19 mouse cellular contexts compared by ENCODE assay signal in genomic region chr9:77921366-77922260, GRCm38 (mm10). TPM values are rescaled to one million over a fixed set of nuclear protein-coding genes. Genes with fewer than 3 reads are reported as not detected.
DNase-seq lines count a peak whose midpoint lies in the region; ATAC-seq and TF ChIP-seq lines count a peak whose summit lies in the region.
"Had no signal": no experiment of that assay in that cellular context is flagged by ENCODE, and none has a peak within 500 bp of the region (broad histone marks: within the 10 kb centered on the region; RNA-seq: fewer than 3 reads in every experiment).

No protein-coding gene starts in this region.

- H3K27me3 ChIP-seq in heart, embryonic 15.5 days = no peaks in the 10 kb centered on the region
- H3K27me3 ChIP-seq in spleen, adult 2 months (ENCODE audit: control insufficient read depth, insufficient read depth, low read length) = no peaks in the 10 kb centered on the region
- H3K27me3 ChIP-seq in cerebellum, adult 2 months (ENCODE audit: control insufficient read depth, insufficient read depth, low read length) = no peaks in the 10 kb centered on the region
- H3K27me3 ChIP-seq: embryonic facial prominence, embryonic 12.5 days; midbrain, embryonic 15.5 days; neural tube, embryonic 13.5 days; Patski had no signal

- 53% methylated on average over 16 of the region's 18 CpGs for WGBS in heart, embryonic 15.5 days
- WGBS in spleen, adult 2 months = 69% methylated on average over 16 of the region's 18 CpGs
- WGBS in cerebellum, adult 2 months = 45% methylated on average over 17 of the region's 18 CpGs

- no peak for TF ChIP-seq POLR2A in spleen, adult 2 months (IDR thresholded peaks at IDR 0.05; ENCODE audit: low read depth, low read length)
- TF ChIP-seq POLR2A in cerebellum, adult 2 months (IDR thresholded peaks at IDR 0.05; ENCODE audit: borderline replicate concordance, insufficient read depth, low read length) = no peak

- TF ChIP-seq CTCF in spleen, adult 2 months (IDR thresholded peaks at IDR 0.05; ENCODE audit: extremely low read depth, insufficient read depth, insufficient read length, insufficient replicate concordance) = no peak
- TF ChIP-seq CTCF in cerebellum, adult 2 months (IDR thresholded peaks at IDR 0.05; ENCODE audit: borderline replicate concordance, insufficient read depth, low read depth, low read length) = no peak

- H3K4me2 ChIP-seq in heart, embryonic 15.5 days = peak overlapping the region; percentile 34; the same call in 1 of the 2 replicates
- H3K4me2 ChIP-seq: embryonic facial prominence, embryonic 12.5 days; hindbrain, embryonic 14.5 days; midbrain, embryonic 15.5 days; neural tube, embryonic 13.5 days had no signal

- H3K27ac ChIP-seq in heart, embryonic 15.5 days = no peak overlapping the region
- H3K27ac ChIP-seq in spleen, adult 2 months (ENCODE audit: insufficient read depth, low read length) = 0 out of 2 replicates have a peak overlapping the region, but pooled peaks have one; percentile 1
- no peak overlapping the region for H3K27ac ChIP-seq in cerebellum, adult 2 months (ENCODE audit: insufficient read depth, low read length)
- H3K27ac ChIP-seq: embryonic facial prominence, embryonic 12.5 days; forebrain, embryonic 10.5 days; hindbrain, embryonic 14.5 days; macrophage; midbrain, embryonic 15.5 days; neural tube, embryonic 13.5 days had no signal

- no peak for DNase-seq in heart, postnatal 4 days
- no peak for DNase-seq in spleen, adult 2 months (ENCODE audit: low read depth in 1 of 2, low spot score in 2 of 2)
- DNase-seq in spleen, postnatal 36 days (ENCODE audit: low spot score in 2 of 2) = no peak
- DNase-seq in adipocyte (ENCODE audit: low spot score) = peak; percentile 45
- peak; percentile 69 for DNase-seq in naive thymus-derived CD4-positive, alpha-beta T cell, adult 2 months (ENCODE audit: low read depth)
- DNase-seq in cerebellum, adult 2 months = no peak
- no peak for DNase-seq in kidney, postnatal 10 days
- DNase-seq: cerebellum, postnatal 14 days; layer of hippocampus, adult 9-11 months; left cerebral cortex, postnatal 4 days; spleen, adult 18-20 months had no signal

- H3K4me1 ChIP-seq in heart, embryonic 15.5 days (replicated peaks) = peaks cover 65% of the 10 kb centered on the region
- peaks cover 16% of the 10 kb centered on the region for H3K4me1 ChIP-seq in spleen, adult 2 months (ENCODE audit: control insufficient read depth, insufficient read depth, insufficient read length)
- H3K4me1 ChIP-seq in cerebellum, adult 2 months (ENCODE audit: control insufficient read depth, insufficient read depth, low read length) = peaks cover 3% of the 10 kb centered on the region; the same call in 1 of the 2 replicates

- no peak overlapping the region for H3K4me3 ChIP-seq in heart, embryonic 15.5 days
- H3K4me3 ChIP-seq in spleen, adult 2 months (ENCODE audit: extremely low read depth, insufficient read depth, insufficient read length) = peak overlapping the region; percentile 6; the same call in 1 of the 2 replicates
- H3K4me3 ChIP-seq in cerebellum, adult 2 months (replicated peaks; ENCODE audit: insufficient read depth, low read depth, low read length) = no peak overlapping the region
- H3K4me3 ChIP-seq: embryonic facial prominence, embryonic 12.5 days; forebrain, embryonic 10.5 days; midbrain, embryonic 15.5 days; neural tube, embryonic 13.5 days had no signal

- no peak overlapping the region for H3K9ac ChIP-seq in heart, embryonic 15.5 days
- H3K9ac ChIP-seq: embryonic facial prominence, embryonic 12.5 days; hindbrain, embryonic 14.5 days; midbrain, embryonic 15.5 days; neural tube, embryonic 13.5 days had no signal

- no peaks in the 10 kb centered on the region for H3K36me3 ChIP-seq in heart, embryonic 15.5 days
- H3K36me3 ChIP-seq in spleen, adult 2 months (ENCODE audit: control insufficient read depth, insufficient read depth, low read length) = no peaks in the 10 kb centered on the region
- H3K36me3 ChIP-seq: embryonic facial prominence, embryonic 12.5 days; midbrain, embryonic 15.5 days; neural tube, embryonic 13.5 days had no signal

- H3K9me3 ChIP-seq in heart, embryonic 15.5 days (replicated peaks) = no peaks in the 10 kb centered on the region
- H3K9me3 ChIP-seq: embryonic facial prominence, embryonic 12.5 days; forebrain, embryonic 10.5 days; midbrain, embryonic 15.5 days; neural tube, embryonic 13.5 days had no signal

- ATAC-seq in heart, embryonic 15.5 days (replicated peaks; ENCODE audit: insufficient number of reproducible peaks, insufficient read depth, low FRiP score, low read depth) = no peak
- ATAC-seq: midbrain, embryonic 15.5 days; Patski had no signal

RNA-seq across cellular contexts. Expression of gene Elovl5, which starts 4.4 kb away (rescaled TPM):
- polyA plus RNA-seq in heart, embryonic 15.5 days (2015; fragmentation: Nextera tagmentation; extraction: Ambion mirVana) = 50.0 and 60.2 TPM in 2 replicates
- total RNA-seq in heart, postnatal 4 days (2021) = 10 to 100 TPM; 64.3 to 67.8 TPM
- polyA plus RNA-seq in spleen, adult 2 months (2012; rRNA removed) = 29.8 and 32.4 TPM in 2 replicates
- 102 and 109 TPM in 2 replicates for polyA plus RNA-seq in cerebellum, adult 2 months (2012; rRNA removed)

Comparison
In these comparisons a context has a peak if more than half of its experiments do, and no peak if none do; other contexts are left out.
1. DNase-seq: peak in adipocyte (single experiment) and naive thymus-derived CD4-positive, alpha-beta T cell, adult 2 months (single experiment); none in heart, postnatal 4 days (single experiment), spleen, adult 2 months (0 of 2), spleen, postnatal 36 days (0 of 2), cerebellum, adult 2 months (0 of 2) and kidney, postnatal 10 days (single experiment).